Mouse (Mus musculus): ENCODE data around the gene Serpina1f. TPM values are rescaled to one million over a fixed set of nuclear protein-coding genes. Genes with fewer than 3 reads are reported as not detected.

Gene Serpina1f
- polyA plus RNA-seq, 1 experiment from 2014 or later: 0.10 TPM

DNA sequence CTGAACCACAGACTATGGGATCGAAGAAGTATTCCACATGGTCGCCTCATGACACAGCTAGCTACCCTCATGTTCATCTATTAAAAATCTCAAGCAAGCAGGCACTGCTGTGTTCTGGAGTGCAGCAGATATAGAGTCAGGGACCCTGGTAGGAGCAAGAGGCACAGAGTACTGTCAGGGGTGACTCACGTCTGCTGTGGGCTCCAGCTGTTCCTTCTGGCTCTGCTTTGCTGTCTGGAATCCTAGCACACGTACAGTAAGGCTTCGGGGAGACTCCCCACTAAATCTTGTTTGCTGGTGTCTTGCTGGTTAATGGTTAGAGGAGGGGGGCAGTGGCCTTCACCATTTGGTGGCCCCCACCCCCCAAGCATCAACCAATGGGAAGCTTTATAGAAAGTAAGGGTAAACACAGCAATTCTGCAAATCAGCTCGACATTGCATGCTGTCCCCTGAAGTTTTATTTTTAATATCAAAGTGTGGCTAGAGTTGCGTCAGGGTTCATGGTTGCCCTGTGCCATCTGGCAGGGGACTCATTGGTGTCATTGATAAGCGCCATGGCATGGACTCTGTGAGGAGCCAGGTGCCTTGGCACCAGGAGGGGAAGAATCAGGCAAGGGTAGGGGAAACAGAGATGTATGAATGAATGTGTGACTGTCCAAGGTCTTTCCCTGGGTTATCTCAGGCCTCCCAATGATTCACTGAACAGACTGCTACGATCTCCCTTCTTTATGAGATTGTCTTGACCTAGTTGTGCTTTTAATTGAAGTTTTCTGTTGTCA lies 38.3 kb downstream of the Serpina1f start, which contains the start of gene Serpina6:
TSS of gene Serpina6 (minus strand) at position 365 of the 779 bp plus-strand sequence.
- no peak for DNase-seq (ENCODE audit: low spot score)
- Histone ChIP-seq H3K36me3 (no peaks in the 10 kb centered on the region), H3K27me3 (ENCODE audit: insufficient read depth, poor library complexity, severe bottlenecking) (no peaks in the 10 kb centered on the region), H3K4me3 (no peak within 1 kb of the TSS), H3K9me3 (no peaks in the 10 kb centered on the region), H3K4me1 (no peaks in the 10 kb centered on the region), H3K27ac (no peak within 1 kb of the TSS)
- WGBS: 75% methylated on average over 9 of the region's 9 CpGs

DNA sequence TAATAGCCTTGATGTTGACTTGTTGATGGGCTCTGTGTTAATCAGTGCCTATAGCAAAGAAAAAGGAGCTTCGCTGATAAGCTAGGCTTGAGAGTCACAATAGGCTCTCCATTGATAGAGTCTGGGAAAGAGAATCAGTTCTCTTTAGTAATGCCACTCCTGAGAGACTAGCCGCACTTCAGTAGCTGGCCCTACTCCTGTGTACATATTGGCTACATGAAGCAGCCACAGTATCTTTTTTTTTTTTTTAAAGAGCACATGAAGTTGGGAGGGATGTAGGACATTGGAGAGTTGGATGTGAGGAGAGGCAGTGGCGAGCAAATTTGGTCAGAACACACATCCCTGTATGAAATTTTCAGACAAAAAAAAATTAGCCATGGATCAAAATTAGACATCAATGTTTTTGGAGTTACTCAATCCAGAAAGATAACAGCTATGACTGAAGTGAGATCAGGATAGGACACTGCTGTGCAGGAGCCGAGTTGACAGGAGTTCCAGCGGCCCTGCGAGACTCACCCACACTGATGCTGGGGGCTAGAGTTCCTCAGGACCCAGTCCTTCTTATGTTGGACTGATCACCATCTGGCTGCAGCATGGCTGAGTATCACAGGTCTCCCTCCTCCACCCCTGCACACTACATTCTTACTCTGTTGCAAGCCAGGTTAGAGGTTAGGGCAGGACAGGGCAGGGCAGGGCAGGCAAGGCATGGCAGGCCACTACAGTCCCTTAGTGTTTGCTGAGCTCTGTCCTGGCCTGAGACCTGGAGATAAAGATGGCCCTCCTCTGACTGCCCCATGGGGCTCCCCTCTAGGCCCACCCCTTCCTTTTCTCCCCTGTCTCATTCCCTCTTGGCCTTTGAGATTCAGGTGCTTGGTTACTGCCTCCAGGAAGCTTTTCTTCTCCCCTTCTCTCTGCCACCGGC lies 39.9 kb downstream of the Serpina1f start:
- no peaks in the 10 kb centered on the region for H3K36me3 ChIP-seq
- WGBS: 82% methylated on average over 7 of the region's 7 CpGs
- H3K27me3 ChIP-seq (ENCODE audit: insufficient read depth, poor library complexity, severe bottlenecking): no peaks in the 10 kb centered on the region
- H3K4me3 ChIP-seq: no peak overlapping the region
- DNase-seq (ENCODE audit: low spot score): no peak
- H3K9me3 ChIP-seq: no peaks in the 10 kb centered on the region
- no peaks in the 10 kb centered on the region for H3K4me1 ChIP-seq
- H3K27ac ChIP-seq: no peak overlapping the region

DNA sequence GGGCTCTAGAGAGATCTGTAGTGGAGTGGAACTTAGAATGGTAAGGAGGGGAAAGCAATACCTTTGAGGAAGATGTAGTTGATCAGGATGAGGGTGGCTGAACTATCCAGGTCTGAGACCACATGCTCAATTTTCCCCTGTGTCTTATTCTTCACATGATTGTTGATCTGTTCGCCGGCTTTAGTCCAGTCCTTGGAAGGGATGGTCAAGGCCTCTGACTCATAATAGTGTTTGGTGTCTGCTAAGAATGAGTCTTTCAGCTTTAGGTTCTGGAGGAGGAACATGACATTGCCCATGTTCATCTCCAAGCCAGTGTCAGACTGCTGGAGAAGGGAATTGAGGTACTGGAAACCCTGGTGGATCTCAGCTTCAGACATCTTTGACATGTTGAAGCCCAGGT lies 41.5 kb downstream of the Serpina1f start:
- Histone ChIP-seq H3K36me3 (no peaks in the 10 kb centered on the region), H3K4me3 (no peak overlapping the region), H3K9me3 (no peaks in the 10 kb centered on the region), H3K4me1 (no peaks in the 10 kb centered on the region), H3K27ac (no peak overlapping the region), H3K27me3 (ENCODE audit: insufficient read depth, poor library complexity, severe bottlenecking) (no peaks in the 10 kb centered on the region)
- 89% methylated on average over 2 of the region's 2 CpGs for WGBS
- peak; percentile 57 for DNase-seq (ENCODE audit: low spot score)

DNA sequence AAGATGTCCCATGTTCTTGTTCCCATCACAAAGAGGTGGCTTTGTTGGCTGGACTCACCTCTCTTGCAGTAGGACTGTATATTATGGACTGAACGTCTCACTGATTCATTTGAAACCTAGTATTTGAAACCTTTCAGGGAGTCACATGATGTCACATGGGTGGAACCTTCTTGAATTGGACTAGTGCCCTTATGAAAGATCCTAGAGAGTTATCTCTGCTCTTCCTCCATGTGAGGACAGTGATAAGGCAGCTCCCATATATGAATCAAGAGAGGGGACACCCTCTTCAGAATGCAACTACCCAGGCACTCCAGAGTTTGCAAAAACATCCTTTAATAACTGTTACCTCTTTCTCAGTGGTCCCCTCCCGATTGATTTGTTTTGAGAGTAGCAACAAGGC lies 49.0 kb downstream of the Serpina1f start:
- Histone ChIP-seq H3K9me3 (no peaks in the 10 kb centered on the region), H3K36me3 (no peaks in the 10 kb centered on the region), H3K4me3 (no peak overlapping the region), H3K4me1 (no peaks in the 10 kb centered on the region), H3K27ac (no peak overlapping the region), H3K27me3 (ENCODE audit: insufficient read depth, poor library complexity, severe bottlenecking) (no peaks in the 10 kb centered on the region)
- no peak for DNase-seq (ENCODE audit: low spot score)
- WGBS: 63% methylated on average over 2 of the region's 2 CpGs

DNA sequence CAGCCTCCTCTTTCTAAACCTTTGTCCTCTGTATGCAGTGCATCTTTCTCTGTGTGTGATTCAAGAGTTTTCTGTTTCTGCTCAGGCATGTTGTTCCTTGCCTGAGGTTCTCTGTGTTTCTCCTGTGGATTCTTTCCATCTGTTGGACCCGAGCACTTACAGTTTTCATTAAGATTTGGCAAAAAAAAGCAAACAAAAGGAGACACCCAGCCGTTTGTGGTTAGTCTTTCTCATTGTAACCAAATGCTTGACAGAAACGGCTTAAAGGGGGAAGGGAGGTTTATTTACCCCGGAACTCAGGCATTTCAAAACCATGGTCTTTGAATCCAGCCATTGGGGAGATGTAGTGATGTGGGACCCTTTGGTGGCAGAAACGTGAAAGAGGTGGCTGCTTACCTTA lies 50.7 kb downstream of the Serpina1f start:
- Histone ChIP-seq H3K27me3 (ENCODE audit: insufficient read depth, poor library complexity, severe bottlenecking) (no peaks in the 10 kb centered on the region), H3K9me3 (no peaks in the 10 kb centered on the region), H3K4me1 (no peaks in the 10 kb centered on the region), H3K36me3 (no peaks in the 10 kb centered on the region), H3K4me3 (no peak overlapping the region), H3K27ac (no peak overlapping the region)
- WGBS: 31% methylated on average over 5 of the region's 5 CpGs
- no peak for DNase-seq (ENCODE audit: low spot score)

DNA sequence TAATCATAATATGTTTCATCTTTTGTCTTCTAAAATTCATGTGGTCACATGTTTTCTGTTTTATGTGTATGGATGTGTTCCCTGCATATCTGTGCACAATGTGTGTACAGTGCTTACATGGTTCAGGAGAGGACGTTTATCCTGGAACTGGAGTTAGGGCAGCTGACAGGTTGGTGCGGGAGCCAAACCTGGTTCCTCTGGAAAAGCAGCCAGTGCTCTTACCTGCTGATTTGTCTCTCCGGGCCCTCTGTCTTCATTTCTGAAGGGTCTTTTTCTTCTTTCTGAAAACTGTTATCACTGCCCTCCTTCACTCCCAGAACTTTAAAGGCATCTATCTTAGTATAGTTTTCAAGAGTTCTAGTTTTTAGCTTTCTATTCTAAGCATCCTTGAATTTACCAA lies 51.5 kb downstream of the Serpina1f start:
- no peaks in the 10 kb centered on the region for H3K36me3 ChIP-seq
- H3K4me3 ChIP-seq: no peak overlapping the region
- no peak overlapping the region for H3K27ac ChIP-seq
- no peaks in the 10 kb centered on the region for H3K27me3 ChIP-seq (ENCODE audit: insufficient read depth, poor library complexity, severe bottlenecking)
- no peaks in the 10 kb centered on the region for H3K9me3 ChIP-seq
- 72% methylated on average over 3 of the region's 3 CpGs for WGBS
- peak; percentile 64 for DNase-seq (ENCODE audit: low spot score)
- no peaks in the 10 kb centered on the region for H3K4me1 ChIP-seq

DNA sequence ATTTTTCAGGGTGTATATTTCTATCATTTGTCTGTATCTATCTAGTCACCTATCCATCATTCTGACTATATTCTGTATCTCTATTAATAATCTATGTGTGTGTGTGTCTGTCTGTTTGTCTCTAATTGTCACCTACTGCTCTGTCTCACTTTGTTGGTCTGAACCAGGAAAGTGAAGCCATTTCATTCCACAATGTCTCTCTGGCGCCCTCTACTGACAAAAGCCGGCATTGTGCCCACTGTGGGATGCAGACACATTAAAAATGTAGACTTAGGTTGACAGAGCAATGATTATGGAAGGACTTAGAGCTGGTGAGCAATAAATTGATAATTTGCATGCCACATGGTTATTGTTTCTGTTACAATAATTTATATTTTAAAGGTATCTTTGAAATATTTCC lies 52.0 kb downstream of the Serpina1f start:
- Histone ChIP-seq H3K9me3 (no peaks in the 10 kb centered on the region), H3K4me1 (no peaks in the 10 kb centered on the region), H3K27ac (no peak overlapping the region), H3K36me3 (no peaks in the 10 kb centered on the region), H3K4me3 (no peak overlapping the region), H3K27me3 (ENCODE audit: insufficient read depth, poor library complexity, severe bottlenecking) (no peaks in the 10 kb centered on the region)
- WGBS: 0% methylated on average over 2 of the region's 2 CpGs
- no peak for DNase-seq (ENCODE audit: low spot score)

Other genes starting within 250 kb of the Serpina1f start
- 0.17 and 0.20 TPM in 2 replicates for gene Ifi27l2b, start 238.3 kb downstream of the Serpina1f start, polyA plus RNA-seq (2016; fragmentation: Nextera tagmentation; extraction: Ambion mirVana)
- 0.17 and 1.6 TPM in 2 replicates for gene Ppp4r4, start 163.2 kb downstream of the Serpina1f start, polyA plus RNA-seq (2016; fragmentation: Nextera tagmentation; extraction: Ambion mirVana)
- 0.16 and 3.4 TPM in 2 replicates for gene Serpina10, start 64.1 kb downstream of the Serpina1f start, polyA plus RNA-seq (2016; fragmentation: Nextera tagmentation; extraction: Ambion mirVana)
- 2.7 and 78.7 TPM in 2 replicates for gene Serpina6, start 38.3 kb downstream of the Serpina1f start, polyA plus RNA-seq (2016; fragmentation: Nextera tagmentation; extraction: Ambion mirVana)
- gene Serpina16, start 19.4 kb downstream of the Serpina1f start, polyA plus RNA-seq (2016; fragmentation: Nextera tagmentation; extraction: Ambion mirVana): not detected in 2 replicates
- 0.14 and 9.4 TPM in 2 replicates for gene Serpina1d, start 78.1 kb upstream of the Serpina1f start, polyA plus RNA-seq (2016; fragmentation: Nextera tagmentation; extraction: Ambion mirVana)
- 1.3 and 49.0 TPM in 2 replicates for gene Serpina1b, start 134.8 kb upstream of the Serpina1f start, polyA plus RNA-seq (2016; fragmentation: Nextera tagmentation; extraction: Ambion mirVana)
- 0.68 and 29.6 TPM in 2 replicates for gene Serpina1a, start 168.0 kb upstream of the Serpina1f start, polyA plus RNA-seq (2016; fragmentation: Nextera tagmentation; extraction: Ambion mirVana)
- gene Serpina1c, start 209.4 kb upstream of the Serpina1f start, polyA plus RNA-seq (2016; fragmentation: Nextera tagmentation; extraction: Ambion mirVana): 0.22 and 4.4 TPM in 2 replicates

Measured in heart, embryonic 10.5 days (tissue).